Mouse (Mus musculus): Measurements from ENCODE around the gene Rell1.
"Not testable (repeated sequence)": the region's sequence is repeated elsewhere in the genome, so short reads cannot be mapped to it uniquely, and the experiment has no call there.

The Rell1 gene

GRCm38 (mm10) chr5:63897001-63897819 lies 71.5 kb downstream of the Rell1 start:
- not testable (repeated sequence) for DNase-seq (ENCODE audit: low spot score in 2 of 2)

DNA sequence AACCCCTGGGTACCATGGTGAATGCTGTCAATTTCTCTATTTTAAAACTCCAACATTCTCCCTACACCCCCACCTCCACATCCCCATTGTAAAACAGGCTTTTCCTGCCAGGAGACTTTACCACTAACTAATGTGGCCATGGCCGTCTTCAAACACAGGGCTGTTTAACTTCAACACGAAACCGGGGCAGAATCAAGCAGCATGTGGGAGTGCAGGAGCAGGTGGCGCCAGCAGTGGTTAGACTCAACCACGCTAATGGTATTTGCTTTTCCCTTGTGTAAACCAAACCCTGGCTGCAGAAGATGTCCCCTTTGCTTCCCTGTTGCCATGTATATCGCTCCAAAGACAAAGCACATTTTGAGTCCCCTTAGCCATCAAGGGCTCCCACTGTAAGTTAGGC lies 76.8 kb downstream of the Rell1 start:
- no peak for DNase-seq (ENCODE audit: low spot score in 2 of 2)

DNA sequence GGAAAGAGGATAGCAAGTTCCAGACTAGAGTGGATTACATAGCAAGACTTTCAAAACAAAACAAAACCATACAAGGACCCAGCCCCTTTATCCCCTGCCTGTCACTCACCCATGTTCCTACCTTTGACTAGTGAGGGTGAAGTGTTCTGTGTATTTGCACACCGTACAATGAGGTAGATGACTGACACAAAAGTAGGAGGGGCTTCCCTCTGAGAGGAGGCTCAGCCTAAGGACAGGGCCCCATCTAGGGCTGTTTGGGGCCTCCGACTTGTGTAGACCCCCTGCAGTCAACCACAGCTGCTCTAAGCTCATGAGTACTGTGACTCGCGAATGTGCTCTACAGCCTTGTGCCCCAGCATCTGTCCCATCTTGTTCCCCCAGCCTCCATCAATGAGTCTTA lies 77.5 kb downstream of the Rell1 start:
- DNase-seq (ENCODE audit: low spot score in 2 of 2): no peak

DNA sequence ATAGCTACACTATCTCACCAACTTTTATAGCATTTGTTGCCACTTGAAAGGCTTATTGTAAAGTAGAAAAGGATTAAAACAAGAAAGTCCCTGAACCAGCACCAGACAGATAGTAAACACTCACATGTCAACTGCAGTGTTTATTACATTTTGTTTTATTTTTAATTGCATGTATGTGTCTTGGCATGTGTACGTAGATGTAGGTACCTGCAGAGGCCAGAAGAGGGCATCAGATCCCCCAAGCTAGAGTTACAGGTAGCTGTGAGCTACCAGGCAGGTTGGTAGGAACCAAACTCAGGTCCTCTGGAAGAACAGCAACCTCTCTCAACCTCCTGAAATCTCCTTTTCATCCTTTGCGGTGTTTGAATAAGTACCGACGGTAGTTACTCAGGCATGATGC lies 81.6 kb downstream of the Rell1 start:
- DNase-seq (ENCODE audit: low spot score in 2 of 2): no peak

DNA sequence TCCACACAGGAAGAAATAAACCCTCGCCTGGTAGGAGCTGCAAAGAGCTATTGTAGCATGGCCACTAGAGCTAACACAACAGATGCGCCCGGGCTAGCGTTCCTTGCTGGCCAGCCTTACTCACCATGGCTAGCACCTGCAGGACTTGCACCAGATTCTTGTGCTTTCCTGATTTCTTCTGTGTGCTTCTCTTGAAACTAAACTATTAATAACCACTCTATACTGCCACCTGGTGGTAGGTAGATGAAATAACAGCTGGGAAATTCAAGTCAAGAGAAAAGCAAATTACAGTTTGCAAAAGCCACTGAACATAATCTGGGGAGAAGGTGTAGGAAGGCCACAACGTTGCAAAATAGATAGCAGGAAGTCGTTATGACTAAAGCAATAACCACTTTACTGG lies 82.0 kb downstream of the Rell1 start:
- peak in 1 of 2 experiments; percentile 14 for DNase-seq (ENCODE audit: low spot score in 2 of 2)

- no peak for DNase-seq (ENCODE audit: low spot score in 2 of 2)
Observed at GRCm38 (mm10) chr5:63886292-63886691, 82.4 kb downstream of the Rell1 start.

DNA sequence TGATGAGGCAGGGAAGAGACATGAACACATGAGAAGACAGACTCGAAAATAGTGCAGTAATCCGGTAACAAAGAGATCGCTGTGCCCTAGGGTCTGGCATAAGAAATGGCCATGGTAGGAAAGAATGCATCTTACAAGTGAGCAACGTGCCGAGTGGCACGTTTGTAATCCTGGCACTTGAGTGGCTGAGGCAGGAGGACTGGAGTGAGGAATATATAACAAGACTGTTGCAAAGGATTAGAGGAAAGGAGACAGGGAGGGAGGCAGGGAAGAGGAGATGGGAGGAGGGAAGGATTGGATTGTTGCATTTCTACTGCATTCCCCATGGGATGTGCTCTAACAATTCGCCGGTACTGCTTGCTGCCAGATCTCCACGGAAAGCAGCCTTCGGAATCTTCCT lies 89.7 kb downstream of the Rell1 start:
- DNase-seq (ENCODE audit: low spot score in 2 of 2): no peak

GRCm38 (mm10) chr5:63876081-63876480 lies 92.6 kb downstream of the Rell1 start:
- DNase-seq (ENCODE audit: low spot score in 2 of 2): no peak

- no peak for DNase-seq (ENCODE audit: low spot score in 2 of 2)
Observed at GRCm38 (mm10) chr5:63874880-63875279, 93.8 kb downstream of the Rell1 start.

GRCm38 (mm10) chr5:63872176-63872932 lies 96.3 kb downstream of the Rell1 start:
- peak; percentile 7 to 16 for DNase-seq (ENCODE audit: low spot score in 2 of 2)

DNA sequence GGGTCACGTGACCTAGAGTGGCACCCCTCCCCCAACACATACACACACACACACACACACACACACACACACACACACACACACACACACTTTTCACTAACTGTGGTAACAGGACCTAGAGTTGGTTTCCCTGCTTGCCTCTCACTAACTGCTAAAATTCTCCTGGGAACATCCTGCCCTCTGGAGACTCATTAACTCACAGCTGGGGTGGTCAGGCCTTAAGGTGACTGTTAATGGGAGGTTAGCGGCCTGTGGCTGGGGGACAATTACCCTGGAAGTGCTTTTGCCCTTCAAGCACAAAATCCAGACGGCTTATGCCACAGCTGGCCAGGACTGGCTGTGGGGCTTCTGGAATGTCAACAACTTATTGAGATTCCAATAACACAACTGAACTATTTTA lies 101.3 kb downstream of the Rell1 start:
- DNase-seq (ENCODE audit: low spot score in 2 of 2): no peak

GRCm38 (mm10) chr5:63858901-63859300 lies 109.8 kb downstream of the Rell1 start:
- no peak for DNase-seq (ENCODE audit: low spot score in 2 of 2)

Measured in right cerebral cortex, postnatal 36 days (tissue).